Mouse (Mus musculus) CH12.LX (cell line): ENCODE data around the gene Ntng1. TPM values are rescaled to one million over a fixed set of nuclear protein-coding genes. Genes with fewer than 3 reads are reported as not detected.

ENCODE experiments used
- DNase-seq: peaks from one replicate; pipeline ENCODE4 v3.0.0-alpha.2; 2013; ENCODE audit errors: extremely low read depth
- H3K27ac ChIP-seq: 2 replicates; pipeline ENCODE4 v1.5.1; 2012; ENCODE audit warnings: low read depth, mild to moderate bottlenecking, control low read depth, moderate library complexity; ENCODE audit not compliant: insufficient read depth
- H3K27me3 ChIP-seq: replicated peaks from 2 replicates; pipeline ENCODE3; 2012; ENCODE audit warnings: inconsistent platforms
- H3K36me3 ChIP-seq, 2 experiments: replicated peaks in 1 of 2; 2 replicates each; pipeline versions ENCODE3 to v1.6.1; 2012; ENCODE audit warnings: inconsistent platforms in 1 of 2, low read length in 1 of 2, mild to moderate bottlenecking in 1 of 2, mixed read lengths in 1 of 2, moderate library complexity in 1 of 2; ENCODE audit not compliant: control insufficient read depth in 1 of 2, insufficient read depth in 1 of 2
- H3K4me1 ChIP-seq, 2 experiments: 2 replicates each; pipeline ENCODE4 v1.6.1; 2012; ENCODE audit warnings: inconsistent platforms in 1 of 2, moderate library complexity in 1 of 2; ENCODE audit not compliant: insufficient read depth in 2 of 2, control insufficient read depth in 1 of 2
- H3K4me2 ChIP-seq: 2 replicates; pipeline ENCODE4 v1.6.1; 2012; ENCODE audit warnings: low read depth, mild to moderate bottlenecking, control low read depth; ENCODE audit not compliant: poor library complexity, insufficient read depth, severe bottlenecking
- H3K4me3 ChIP-seq, 3 experiments: fragments of 150-350 bp in 1 of 3; sonication (generic) in 1 of 3; replicated peaks in 1 of 3; 2 replicates each; pipeline versions ENCODE3 to v1.5.1; 2011 to 2012; ENCODE audit warnings: low read depth in 2 of 3, low read length in 2 of 3, mild to moderate bottlenecking in 2 of 3, moderate library complexity in 2 of 3, control low read depth in 1 of 3, improper control_type of control experiment in 1 of 3, inconsistent platforms in 1 of 3, mixed read lengths in 1 of 3; ENCODE audit not compliant: poor library complexity in 1 of 3
- H3K79me2 ChIP-seq: replicated peaks from 2 replicates; pipeline ENCODE4 v1.6.1; 2012; ENCODE audit warnings: mild to moderate bottlenecking, moderate library complexity; ENCODE audit not compliant: control insufficient read depth, poor library complexity, insufficient read depth, severe bottlenecking; ENCODE audit errors: extremely low read depth
- H3K9ac ChIP-seq: 2 replicates; pipeline ENCODE4 v1.6.1; 2012; ENCODE audit warnings: low read depth, mild to moderate bottlenecking, control low read depth, moderate library complexity; ENCODE audit not compliant: insufficient read depth
- H3K9me3 ChIP-seq: replicated peaks from 2 replicates; pipeline ENCODE3; 2012; ENCODE audit warnings: low read length, inconsistent platforms, mixed read lengths
- CHD1 ChIP-seq: IDR thresholded peaks from 2 replicates; pipeline ENCODE4 v1.6.1; 2012; ENCODE audit warnings: low read depth, low read length, improper control_type of control experiment, inconsistent platforms
- E2F4 ChIP-seq: IDR thresholded peaks from 2 replicates; pipeline ENCODE4 v1.6.1; 2011; ENCODE audit warnings: low read depth, low read length, improper control_type of control experiment; ENCODE audit not compliant: insufficient replicate concordance
- IRF4 ChIP-seq: IDR thresholded peaks from 2 replicates; pipeline ENCODE4 v1.6.1; 2014; ENCODE audit warnings: low read depth, mild to moderate bottlenecking, inconsistent platforms, low read length, improper control_type of control experiment
- JUN ChIP-seq: IDR thresholded peaks from 2 replicates; pipeline ENCODE4 v1.6.1; 2011; ENCODE audit warnings: low read depth, mild to moderate bottlenecking, low read length, improper control_type of control experiment, moderate library complexity; ENCODE audit not compliant: insufficient read depth
- JUND ChIP-seq: conservative IDR thresholded peaks from 2 replicates; pipeline ENCODE4 v1.6.1; 2011; ENCODE audit warnings: low read depth, low read length, improper control_type of control experiment
- MAX ChIP-seq: IDR thresholded peaks from 2 replicates; pipeline ENCODE4 v1.6.1; 2011; ENCODE audit warnings: low read length, improper control_type of control experiment
- MAZ ChIP-seq: IDR thresholded peaks from 2 replicates; pipeline ENCODE4 v1.6.1; 2012; ENCODE audit warnings: low read depth, mild to moderate bottlenecking, inconsistent platforms, low read length, improper control_type of control experiment, moderate library complexity
- MEF2A ChIP-seq: IDR thresholded peaks from 2 replicates; pipeline ENCODE4 v1.6.1; 2014; ENCODE audit warnings: low read depth, mild to moderate bottlenecking, inconsistent platforms, low read length, improper control_type of control experiment, borderline replicate concordance
- MXI1 ChIP-seq: IDR thresholded peaks from 2 replicates; pipeline ENCODE4 v1.6.1; 2011; ENCODE audit warnings: mild to moderate bottlenecking, low read depth, low read length, improper control_type of control experiment
- NRF1 ChIP-seq: IDR thresholded peaks from 2 replicates; pipeline ENCODE4 v1.6.1; 2014; ENCODE audit warnings: low read depth, mild to moderate bottlenecking, inconsistent platforms, low read length, improper control_type of control experiment, moderate library complexity
- RAD21 ChIP-seq: IDR thresholded peaks from 2 replicates; pipeline ENCODE4 v1.6.1; 2011; ENCODE audit warnings: low read depth, mild to moderate bottlenecking, low read length, improper control_type of control experiment, moderate library complexity
- RCOR1 ChIP-seq: conservative IDR thresholded peaks from 2 replicates; pipeline ENCODE4 v1.6.1; 2012; ENCODE audit warnings: low read depth, mild to moderate bottlenecking, inconsistent platforms, low read length, improper control_type of control experiment
- SIN3A ChIP-seq: IDR thresholded peaks from 2 replicates; pipeline ENCODE4 v1.6.1; 2012; ENCODE audit warnings: low read length, improper control_type of control experiment, inconsistent platforms
- SMC3 ChIP-seq: IDR thresholded peaks from 2 replicates; pipeline ENCODE4 v1.6.1; 2011; ENCODE audit warnings: low read depth, low read length, improper control_type of control experiment
- UBTF ChIP-seq: IDR thresholded peaks from 2 replicates; pipeline ENCODE4 v1.6.1; 2012; ENCODE audit warnings: low read depth, mild to moderate bottlenecking, inconsistent platforms, low read length, improper control_type of control experiment, moderate library complexity
- USF1 ChIP-seq: IDR thresholded peaks from 2 replicates; pipeline ENCODE4 v1.6.1; 2014; ENCODE audit warnings: low read depth, mild to moderate bottlenecking, inconsistent platforms, low read length, improper control_type of control experiment
- ZNF384 ChIP-seq: IDR thresholded peaks from 2 replicates; pipeline ENCODE4 v1.6.1; 2012; ENCODE audit warnings: low read depth, low read length, improper control_type of control experiment, inconsistent platforms
- dilution Hi-C: fragments of 300-500 bp; cut with MboI; formaldehyde crosslinking; loops from 2 replicates; pipeline ENCODE4 v1.14.3; 2020; ENCODE audit warnings: low sequenced_read_pairs; ENCODE audit not compliant: extremely low pct_unique_long_range_greater_than_20kb, extremely low pct_ligation_motif_present
- in situ Hi-C: fragments of 300-500 bp; cut with MboI; formaldehyde crosslinking; loops from 3 replicates; pipeline ENCODE4 v1.14.3; 2019; ENCODE audit warnings: low sequenced_read_pairs, low pct_ligation_motif_present, low pct_unique_long_range_greater_than_20kb, mixed read lengths
- polyA plus RNA-seq: library from polyadenylated mRNA; unstranded; fragments of >175 nt; gene quantifications from 2 replicates; pipeline ENCODE4 v1.2.1, GENCODE M21; 2012; ENCODE audit warnings: low read depth; ENCODE audit not compliant: insufficient read length
- total RNA-seq, 2 experiments: library from RNA; depleted of rRNA; stranded (reverse); fragments of 300-350 nt in 1 of 2; fragments of >200 nt in 1 of 2; gene quantifications; 2 replicates each; pipeline ENCODE4 v1.2.3; 2012 to 2014

The Ntng1 gene
- total and polyA plus RNA-seq, 3 experiments: not detected

GRCm38 (mm10) chr3:110064709-110065256 lies 79.0 kb downstream of the Ntng1 start:
- H3K4me2 ChIP-seq: no peak overlapping the region
- dilution Hi-C loops: no loop called here
- no peak for TF ChIP-seq SIN3A
- DNase-seq: no peak
- in situ Hi-C loops: no loop called here
- no peaks in the 10 kb centered on the region for H3K4me1 ChIP-seq
- H3K27ac ChIP-seq: no peak overlapping the region
- H3K9ac ChIP-seq: no peak overlapping the region
- H3K9me3 ChIP-seq: peaks cover 27% of the 10 kb centered on the region
- H3K4me3 ChIP-seq: no peak overlapping the region
- H3K79me2 ChIP-seq: no peaks in the 10 kb centered on the region
- H3K36me3 ChIP-seq: no peaks in the 10 kb centered on the region
- H3K27me3 ChIP-seq: no peaks in the 10 kb centered on the region

DNA sequence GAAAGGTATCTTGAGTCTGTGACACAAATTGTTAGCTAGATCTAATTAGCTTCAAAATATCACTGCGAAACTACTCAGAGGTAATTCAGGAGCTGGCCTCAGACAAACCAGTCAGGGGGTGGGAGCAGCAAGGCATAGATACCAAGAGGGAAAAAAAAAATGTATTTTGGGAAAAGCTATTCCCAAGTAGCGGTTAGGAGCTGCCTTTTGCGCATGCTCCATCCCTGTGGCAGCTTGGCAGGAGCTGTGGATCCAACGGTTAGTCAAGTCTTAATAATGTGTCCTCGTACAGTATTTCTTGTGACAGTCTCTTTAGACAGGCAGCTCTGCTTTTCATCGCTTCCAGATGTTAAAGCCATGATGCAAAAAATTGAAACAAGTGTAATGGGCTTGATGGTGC lies 87.9 kb downstream of the Ntng1 start:
- in situ Hi-C loops: no loop called here
- no peak for TF ChIP-seq MEF2A
- no peak for TF ChIP-seq RAD21
- no peak for TF ChIP-seq RCOR1
- no peak for TF ChIP-seq JUN
- TF ChIP-seq MAZ: no peak
- no peak for TF ChIP-seq MAX
- TF ChIP-seq NRF1: no peak
- TF ChIP-seq E2F4: no peak
- TF ChIP-seq CHD1: no peak
- no peak for TF ChIP-seq IRF4
- no peak for TF ChIP-seq MXI1
- no peak for TF ChIP-seq ZNF384
- no peak for TF ChIP-seq UBTF
- TF ChIP-seq JUND: no peak
- no peak for TF ChIP-seq SMC3
- TF ChIP-seq USF1: no peak
- H3K79me2 ChIP-seq: no peaks in the 10 kb centered on the region
- no peaks in the 10 kb centered on the region for H3K27me3 ChIP-seq
- H3K9me3 ChIP-seq: peaks cover 36% of the 10 kb centered on the region
- H3K36me3 ChIP-seq: no peaks in the 10 kb centered on the region
- H3K4me1 ChIP-seq: no peaks in the 10 kb centered on the region
- no peak overlapping the region for H3K9ac ChIP-seq
- H3K4me2 ChIP-seq: no peak overlapping the region
- DNase-seq: no peak
- no peak overlapping the region for H3K27ac ChIP-seq
- no peak overlapping the region for H3K4me3 ChIP-seq
- dilution Hi-C loops: no loop called here
